Mouse (Mus musculus) heart, postnatal 4 days (tissue): Measurements from ENCODE around the gene Tbc1d5. TPM values are rescaled to one million over a fixed set of nuclear protein-coding genes. Genes with fewer than 3 reads are reported as not detected.
"Not testable (repeated sequence)": the region's sequence is repeated elsewhere in the genome, so short reads cannot be mapped to it uniquely, and the experiment has no call there.

Experiments used
- DNase-seq: peaks from one replicate; pipeline ENCODE4 v3.0.0; 2021
- total RNA-seq, 2 experiments: library from RNA; stranded (reverse); gene quantifications; 2 replicates each; pipeline ENCODE4 v1.2.3; 2021

Gene Tbc1d5
- total RNA-seq, 2 experiments from 2014 or later = 19.1 to 19.2 TPM

GRCm38 (mm10) chr17:50740804-50741203 lies 438.3 kb downstream of the Tbc1d5 start:
- no peak for DNase-seq

- DNase-seq = no peak
Observed at GRCm38 (mm10) chr17:50738476-50738875, 440.7 kb downstream of the Tbc1d5 start.

GRCm38 (mm10) chr17:50737068-50737467 lies 442.1 kb downstream of the Tbc1d5 start:
- peak; percentile 18 for DNase-seq

- DNase-seq = peak; percentile 44
Observed at GRCm38 (mm10) chr17:50735955-50736533, 443.1 kb downstream of the Tbc1d5 start.

GRCm38 (mm10) chr17:50735382-50735954 lies 443.7 kb downstream of the Tbc1d5 start:
- DNase-seq = peak; percentile 42

GRCm38 (mm10) chr17:50734781-50735180 lies 444.4 kb downstream of the Tbc1d5 start:
- no peak for DNase-seq

GRCm38 (mm10) chr17:50733390-50733789 lies 445.8 kb downstream of the Tbc1d5 start:
- no peak for DNase-seq

DNA sequence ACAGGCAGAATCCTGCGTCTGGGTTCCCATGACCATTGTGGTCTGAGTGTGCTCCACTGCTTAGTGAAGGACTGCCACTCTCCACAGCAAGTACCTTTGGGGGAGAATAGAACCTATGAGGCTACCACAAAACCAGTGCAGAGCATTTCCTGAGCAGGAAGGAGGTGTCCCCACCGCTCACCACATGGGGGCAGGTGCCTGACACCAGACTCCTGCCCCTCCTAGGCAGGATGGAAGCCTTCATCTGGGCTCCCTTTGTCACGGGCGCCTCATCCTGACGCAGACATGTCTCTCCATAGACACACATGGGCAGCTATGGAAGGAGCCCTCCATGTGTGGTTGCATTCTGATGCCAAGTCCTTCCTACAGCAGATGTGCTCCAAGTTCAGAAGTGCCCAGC lies 447.3 kb downstream of the Tbc1d5 start:
- DNase-seq = no peak

DNA sequence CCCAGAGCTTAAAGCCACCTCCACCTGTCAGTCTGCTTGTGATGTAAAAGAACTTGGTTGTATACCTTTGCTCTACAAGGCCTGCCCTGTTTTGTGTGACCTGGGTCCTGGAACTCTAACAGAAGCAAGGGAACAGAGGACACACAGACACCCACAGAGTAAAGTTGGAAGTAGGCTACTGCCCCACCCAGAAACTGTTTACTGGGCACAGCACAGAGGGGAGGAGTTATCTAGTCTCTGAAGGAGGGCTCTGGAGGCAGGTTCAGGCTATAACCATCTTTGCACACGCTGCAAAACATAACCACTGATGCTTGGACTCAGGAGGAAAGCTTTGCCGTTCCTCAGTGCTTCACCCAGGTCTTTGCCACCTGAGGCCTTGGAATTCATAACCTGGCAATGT lies 448.3 kb downstream of the Tbc1d5 start:
- no peak for DNase-seq

- no peak for DNase-seq
Observed at GRCm38 (mm10) chr17:50729577-50729976, 449.6 kb downstream of the Tbc1d5 start.

GRCm38 (mm10) chr17:50729031-50729430 lies 450.1 kb downstream of the Tbc1d5 start:
- DNase-seq = no peak

GRCm38 (mm10) chr17:50726265-50726664 lies 452.9 kb downstream of the Tbc1d5 start:
- no peak for DNase-seq

DNA sequence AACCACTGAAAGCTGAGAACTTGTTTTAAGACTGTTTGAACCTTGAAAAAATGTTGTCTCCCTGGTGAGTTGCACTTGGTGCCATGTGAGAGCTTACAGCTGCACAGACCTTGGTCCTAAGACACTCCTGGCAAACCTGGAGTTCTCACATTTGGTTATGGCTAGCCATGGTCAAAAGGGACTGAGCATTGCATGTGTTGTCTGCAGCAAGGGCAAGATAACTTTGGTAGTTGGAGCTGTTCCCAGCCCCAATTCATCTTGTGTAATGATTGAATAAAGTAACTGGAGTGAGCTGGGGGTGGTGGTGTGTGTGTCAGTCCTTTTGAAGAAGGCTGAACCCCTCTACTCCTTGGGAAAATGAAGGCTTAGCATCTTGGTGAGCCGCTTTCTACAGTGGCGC lies 454.8 kb downstream of the Tbc1d5 start:
- DNase-seq = no peak

DNA sequence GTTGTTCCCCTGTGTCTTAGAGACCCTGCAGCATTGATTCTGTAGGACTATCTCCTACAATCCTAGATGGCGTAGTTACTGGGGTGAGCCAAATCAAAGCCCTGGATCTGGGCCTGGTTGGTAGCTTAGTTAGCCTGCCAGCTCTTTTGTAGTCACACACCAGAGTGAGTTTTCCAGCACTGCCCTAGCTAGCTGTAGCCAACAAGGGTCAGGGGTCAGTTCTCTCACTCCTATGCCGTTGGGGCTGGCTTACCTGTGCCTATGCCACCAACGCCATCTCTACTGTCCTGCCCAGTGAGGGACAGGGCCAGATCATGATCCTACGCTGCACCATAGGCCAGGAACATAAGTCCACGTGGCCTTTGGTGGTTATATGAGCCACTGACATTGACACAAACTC lies 461.6 kb downstream of the Tbc1d5 start:
- DNase-seq = no peak

DNA sequence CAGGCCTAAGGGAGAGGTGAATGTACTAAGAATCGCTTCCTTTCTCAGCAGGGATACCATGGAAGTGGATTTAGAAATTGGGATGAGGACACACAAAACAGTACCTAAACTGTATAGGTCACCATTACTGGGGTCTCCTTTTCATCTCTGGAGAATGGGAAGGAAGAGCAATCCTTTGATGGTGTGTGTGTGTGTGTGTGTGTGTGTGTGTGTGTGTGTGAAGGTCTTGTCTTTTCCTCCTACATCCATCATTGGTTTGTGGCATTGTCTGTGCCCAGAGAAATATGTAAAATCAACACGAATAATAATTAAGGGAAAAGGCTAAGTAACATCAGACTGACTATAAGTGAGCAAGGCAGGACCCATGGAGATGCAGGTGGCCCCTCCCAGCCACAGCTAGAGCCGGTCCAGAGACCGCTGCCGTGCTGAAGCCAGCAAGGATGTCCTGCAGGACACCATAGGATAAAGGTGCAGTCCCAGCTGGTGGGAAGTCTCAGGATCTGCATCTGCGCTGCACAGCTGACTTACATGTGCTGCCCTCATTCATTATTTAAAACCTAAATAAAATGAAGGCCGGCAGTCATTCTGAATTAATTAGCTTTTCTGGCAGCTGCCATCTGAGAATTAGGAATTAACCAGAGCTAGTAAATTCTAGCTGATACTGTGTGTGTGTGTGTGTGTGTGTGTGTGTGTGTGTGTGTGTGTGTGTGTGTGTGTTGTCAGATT lies 468.5 kb downstream of the Tbc1d5 start:
- DNase-seq = no peak

GRCm38 (mm10) chr17:50698410-50698809 lies 480.7 kb downstream of the Tbc1d5 start:
- not testable (repeated sequence) for DNase-seq

DNA sequence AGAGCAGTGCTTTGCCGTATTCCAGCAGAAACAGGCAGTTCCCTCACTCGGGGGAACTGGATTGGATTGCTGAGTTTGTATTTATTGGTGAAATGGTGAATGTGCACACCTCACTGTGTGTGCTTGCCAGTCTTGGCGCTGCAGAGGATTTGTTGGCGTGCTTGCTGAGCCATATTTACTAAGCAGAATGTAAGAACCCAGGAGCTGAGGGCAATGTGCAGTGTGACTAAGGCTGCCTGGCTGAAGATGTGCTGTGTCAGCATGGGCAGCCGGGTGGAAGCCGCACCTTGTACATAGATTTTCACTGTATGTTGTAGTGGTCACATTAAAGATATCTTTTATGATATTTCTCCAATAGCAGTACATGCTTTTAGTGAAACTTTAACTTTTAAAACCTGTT lies 491.0 kb downstream of the Tbc1d5 start:
- no peak for DNase-seq

GRCm38 (mm10) chr17:50687670-50688069 lies 491.5 kb downstream of the Tbc1d5 start:
- no peak for DNase-seq

DNA sequence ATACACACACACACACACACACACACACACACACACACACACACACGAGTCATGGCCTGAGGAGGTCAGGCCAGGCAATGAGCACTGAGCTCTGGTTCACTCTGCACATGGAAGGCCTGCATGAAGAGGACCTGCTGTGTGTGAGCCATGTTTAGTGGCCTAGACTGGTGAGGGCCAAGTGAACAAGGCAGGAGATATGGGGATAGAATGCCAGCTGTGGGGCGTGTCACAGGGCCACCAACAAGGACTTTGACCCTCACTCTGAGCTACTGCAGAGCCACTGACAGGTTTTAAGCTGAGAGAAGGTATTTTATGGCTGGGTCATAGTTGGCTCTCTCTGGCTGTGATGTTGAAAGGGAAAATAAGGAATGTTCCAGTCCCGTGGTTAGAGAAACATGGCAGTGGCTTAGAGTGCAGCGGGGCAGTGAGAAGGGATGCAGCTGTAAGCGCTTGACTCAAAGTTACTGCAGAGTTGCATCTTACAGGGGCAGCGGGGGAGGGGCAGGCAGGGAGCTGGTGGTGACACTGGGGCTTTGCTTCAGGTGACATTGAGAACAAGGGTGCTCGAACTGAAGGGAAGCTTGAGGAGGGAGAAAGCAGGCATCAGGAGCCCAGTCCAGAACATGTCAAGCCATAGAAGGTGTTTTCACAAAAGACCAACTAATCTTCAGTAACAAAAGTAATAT lies 494.0 kb downstream of the Tbc1d5 start:
- DNase-seq = peak; percentile 17
